ENCODE assay signal across 8 mouse cellular contexts in the genomic region with DNA sequence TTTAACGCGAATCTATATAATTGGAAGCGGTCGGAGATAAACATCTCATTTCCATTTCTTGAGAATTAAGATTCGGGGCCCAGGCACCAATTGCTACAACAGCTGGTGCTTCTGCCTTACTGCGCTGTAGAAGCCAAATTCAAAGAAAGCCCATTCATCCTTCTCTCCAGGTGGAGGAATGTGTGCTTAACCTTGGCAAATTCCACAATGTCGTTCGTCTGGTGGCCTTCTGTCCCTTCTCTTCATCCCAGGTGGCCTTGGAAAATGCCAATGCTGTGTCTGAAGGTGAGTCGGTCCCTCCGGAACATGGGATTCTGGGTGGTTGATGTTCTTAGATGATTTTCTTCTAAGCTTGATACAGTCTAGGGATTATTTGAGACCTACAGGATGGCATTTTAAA. TPM values are rescaled to one million over a fixed set of nuclear protein-coding genes. Genes with fewer than 3 reads are reported as not detected.
A peak's percentile ranks its signal among the peaks of the same experiment; 100 is the strongest.
DNase-seq lines count a peak whose midpoint lies in the region; ATAC-seq and TF ChIP-seq lines count a peak whose summit lies in the region.

No protein-coding gene starts in this region.

- H3K9ac ChIP-seq in heart, embryonic 16.5 days (ENCODE audit: low read length) = peak overlapping the region; percentile 94
- H3K9ac ChIP-seq in midbrain, embryonic 11.5 days (ENCODE audit: low read length) = peak overlapping the region; percentile 96

- peak overlapping the region; percentile 97 for H3K4me3 ChIP-seq in heart, embryonic 16.5 days (ENCODE audit: low read length)
- H3K4me3 ChIP-seq in bone marrow, adult 2 months (replicated peaks; ENCODE audit: control insufficient read depth, low read depth, low read length) = peak overlapping the region; percentile 92
- H3K4me3 ChIP-seq in hindbrain, embryonic 10.5 days = peak overlapping the region; percentile 93
- peak overlapping the region; percentile 91 for H3K4me3 ChIP-seq in midbrain, embryonic 11.5 days (ENCODE audit: low read depth, low read length)

- TF ChIP-seq POLR2A in bone marrow, adult 2 months (IDR thresholded peaks at IDR 0.05; ENCODE audit: borderline replicate concordance, control insufficient read depth, low read depth, low read length) = no peak

- H3K36me3 ChIP-seq in heart, embryonic 16.5 days (ENCODE audit: control insufficient read depth, insufficient read depth) = peaks cover 39% of the 10 kb centered on the region
- H3K36me3 ChIP-seq in hindbrain, embryonic 10.5 days = peaks cover 46% of the 10 kb centered on the region
- peaks cover 36% of the 10 kb centered on the region for H3K36me3 ChIP-seq in midbrain, embryonic 11.5 days (ENCODE audit: control insufficient read depth, insufficient read depth, low read length)

- peak overlapping the region; percentile 94 for H3K27ac ChIP-seq in heart, embryonic 16.5 days (ENCODE audit: low read length)
- no peak overlapping the region for H3K27ac ChIP-seq in bone marrow, adult 2 months (ENCODE audit: control insufficient read depth, insufficient read depth, low read depth, low read length, poor library complexity)
- H3K27ac ChIP-seq in hindbrain, embryonic 10.5 days = peak overlapping the region; percentile 97
- peak overlapping the region; percentile 86 for H3K27ac ChIP-seq in midbrain, embryonic 11.5 days (ENCODE audit: low read depth, low read length)

- ATAC-seq in heart, embryonic 16.5 days (replicated peaks; ENCODE audit: extremely low read depth, insufficient read depth, low FRiP score) = no peak
- no peak for ATAC-seq in midbrain, embryonic 11.5 days (ENCODE audit: low FRiP score)

- WGBS in heart, embryonic 16.5 days = 2% methylated on average over 10 of the region's 10 CpGs
- WGBS in bone marrow, adult 2 months = 2% methylated on average over 10 of the region's 10 CpGs
- WGBS in hindbrain, embryonic 10.5 days = 2% methylated on average over 10 of the region's 10 CpGs
- WGBS in midbrain, embryonic 11.5 days = 4% methylated on average over 10 of the region's 10 CpGs

- peaks cover 13% of the 10 kb centered on the region for H3K4me1 ChIP-seq in heart, embryonic 16.5 days (ENCODE audit: control insufficient read depth, insufficient read depth, low read length)
- peaks cover 3% of the 10 kb centered on the region; the same call in 1 of the 2 replicates for H3K4me1 ChIP-seq in bone marrow, adult 2 months (ENCODE audit: control insufficient read depth, insufficient read depth, low read length)
- peaks cover 29% of the 10 kb centered on the region for H3K4me1 ChIP-seq in hindbrain, embryonic 10.5 days (replicated peaks)
- H3K4me1 ChIP-seq in midbrain, embryonic 11.5 days (ENCODE audit: control insufficient read depth, insufficient read depth, low read length) = peaks cover 20% of the 10 kb centered on the region

- no peak for TF ChIP-seq CTCF in bone marrow, adult 2 months (IDR thresholded peaks at IDR 0.05; ENCODE audit: control insufficient read depth, insufficient read depth, low read length)

- peak overlapping the region; percentile 83 for H3K4me2 ChIP-seq in heart, embryonic 16.5 days (ENCODE audit: low read depth, low read length)
- H3K4me2 ChIP-seq in midbrain, embryonic 11.5 days = peak overlapping the region; percentile 90

- DNase-seq in heart, adult 8-10 months (ENCODE audit: low spot score) = no peak
- no peak for DNase-seq in hindbrain, embryonic 10.5 days (ENCODE audit: low spot score)
- no peak for DNase-seq in midbrain, embryonic 11.5 days (ENCODE audit: low spot score, missing footprints)
- no peak for DNase-seq in urinary bladder, postnatal 36 days (ENCODE audit: low spot score in 2 of 2)
- DNase-seq in left cerebral cortex, adult 18-20 months (ENCODE audit: low spot score in 2 of 2) = no peak
- DNase-seq in embryo, embryonic 11 days = no peak

- H3K9me3 ChIP-seq in heart, embryonic 16.5 days (replicated peaks; ENCODE audit: control insufficient read depth, low read length) = no peaks in the 10 kb centered on the region
- no peaks in the 10 kb centered on the region for H3K9me3 ChIP-seq in hindbrain, embryonic 10.5 days
- H3K9me3 ChIP-seq in midbrain, embryonic 11.5 days (ENCODE audit: control insufficient read depth, low read length) = no peaks in the 10 kb centered on the region

- no peaks in the 10 kb centered on the region for H3K27me3 ChIP-seq in heart, embryonic 16.5 days (ENCODE audit: control insufficient read depth, insufficient read depth, low read length)
- H3K27me3 ChIP-seq in hindbrain, embryonic 10.5 days (ENCODE audit: insufficient read depth, poor library complexity, severe bottlenecking) = no peaks in the 10 kb centered on the region
- H3K27me3 ChIP-seq in midbrain, embryonic 11.5 days (ENCODE audit: control insufficient read depth, insufficient read depth, low read length) = no peaks in the 10 kb centered on the region

RNA-seq across cellular contexts. Expression of a gene that starts 0.6 kb away (rescaled TPM):
- polyA plus RNA-seq in heart, embryonic 16.5 days (2015; fragmentation: Nextera tagmentation; extraction: Ambion mirVana) = 138 and 159 TPM in 2 replicates
- total RNA-seq in heart, adult 8-10 months (2022) = 10 to 100 TPM; 25.5 to 44.1 (median 28.0) TPM
- polyA plus RNA-seq in bone marrow, adult 2 months (2011; ENCODE audit: insufficient read depth, insufficient read length, low replicate concordance, missing spikeins) = 187 and 375 TPM in 2 replicates
- 297 and 412 TPM in 2 replicates for polyA plus RNA-seq in hindbrain, embryonic 10.5 days (2016; fragmentation: Nextera tagmentation; extraction: Ambion mirVana)
- polyA plus RNA-seq in midbrain, embryonic 11.5 days (2014; fragmentation: Nextera tagmentation; extraction: Ambion mirVana) = 335 and 341 TPM in 2 replicates
- 100 to 1,000 TPM; 114 to 135 TPM for total RNA-seq in left cerebral cortex, adult 18-20 months (2021)

RNA-seq across cellular contexts. Expression of a gene that starts 9.5 kb away (rescaled TPM):
- 346 and 357 TPM in 2 replicates for polyA plus RNA-seq in heart, embryonic 16.5 days (2015; fragmentation: Nextera tagmentation; extraction: Ambion mirVana)
- 100 to 1,000 TPM; 719 to 848 (median 777) TPM for total RNA-seq in heart, adult 8-10 months (2022)
- 63.9 and 78.0 TPM in 2 replicates for polyA plus RNA-seq in bone marrow, adult 2 months (2011; ENCODE audit: insufficient read depth, insufficient read length, low replicate concordance, missing spikeins)
- polyA plus RNA-seq in hindbrain, embryonic 10.5 days (2016; fragmentation: Nextera tagmentation; extraction: Ambion mirVana) = 126 and 130 TPM in 2 replicates
- polyA plus RNA-seq in midbrain, embryonic 11.5 days (2014; fragmentation: Nextera tagmentation; extraction: Ambion mirVana) = 145 and 150 TPM in 2 replicates
- 100 to 1,000 TPM; 287 to 311 TPM for total RNA-seq in left cerebral cortex, adult 18-20 months (2021)

RNA-seq across cellular contexts. Expression of a gene that starts 20.1 kb away (rescaled TPM):
- polyA plus RNA-seq in heart, embryonic 16.5 days (2015; fragmentation: Nextera tagmentation; extraction: Ambion mirVana) = 0.30 and 0.43 TPM in 2 replicates
- under 1 TPM; 0.20 to 0.78 (median 0.58) TPM for total RNA-seq in heart, adult 8-10 months (2022)
- polyA plus RNA-seq in bone marrow, adult 2 months (2011; ENCODE audit: insufficient read depth, insufficient read length, low replicate concordance, missing spikeins) = 0.50 TPM in 1 of 2 replicates, not detected in the other
- polyA plus RNA-seq in hindbrain, embryonic 10.5 days (2016; fragmentation: Nextera tagmentation; extraction: Ambion mirVana) = 0.95 and 0.98 TPM in 2 replicates
- 1.3 and 1.8 TPM in 2 replicates for polyA plus RNA-seq in midbrain, embryonic 11.5 days (2014; fragmentation: Nextera tagmentation; extraction: Ambion mirVana)
- total RNA-seq in left cerebral cortex, adult 18-20 months (2021) = 1 to 10 TPM; 7.4 to 8.2 TPM
